Mouse (Mus musculus) limb, embryonic 11.5 days (tissue): ENCODE data around the gene Sbno1. TPM values are rescaled to one million over a fixed set of nuclear protein-coding genes. Genes with fewer than 3 reads are reported as not detected.

ENCODE experiments used
- ATAC-seq: fragments of 200-750 bp; cut with Nextera tagmentation; 2 replicates; pipeline ENCODE4 v1.8.0; 2017; ENCODE audit warnings: low read depth; ENCODE audit not compliant: insufficient number of reproducible peaks, low FRiP score, low TSS enrichment
- DNase-seq: peaks from one replicate; pipeline ENCODE4 v3.0.0-alpha.2; 2015; ENCODE audit warnings: low spot score
- H3K27ac ChIP-seq: fragments of 300-500 bp; sonication (generic); replicated peaks from 2 replicates; pipeline ENCODE4 v1.5.1; 2014; ENCODE audit warnings: low read depth, mild to moderate bottlenecking, low read length
- H3K27me3 ChIP-seq: fragments of 300-500 bp; sonication (generic); 2 replicates; pipeline ENCODE4 v1.6.1; 2014; ENCODE audit warnings: mild to moderate bottlenecking, low read length, mixed read lengths; ENCODE audit not compliant: control insufficient read depth, insufficient read depth
- H3K36me3 ChIP-seq: fragments of 300-500 bp; sonication (generic); 2 replicates; pipeline ENCODE4 v1.6.1; 2014; ENCODE audit warnings: mild to moderate bottlenecking, low read length, moderate library complexity, mixed read lengths; ENCODE audit not compliant: control insufficient read depth, insufficient read depth
- H3K4me1 ChIP-seq: fragments of 300-500 bp; sonication (generic); 2 replicates; pipeline ENCODE4 v1.6.1; 2014; ENCODE audit warnings: low read length, mixed read lengths; ENCODE audit not compliant: control insufficient read depth, insufficient read depth
- H3K4me2 ChIP-seq: fragments of 300-500 bp; sonication (generic); 2 replicates; pipeline ENCODE4 v1.6.1; 2014; ENCODE audit warnings: low read depth, mild to moderate bottlenecking, moderate library complexity; ENCODE audit not compliant: severe bottlenecking
- H3K4me3 ChIP-seq: fragments of 300-500 bp; sonication (generic); 2 replicates; pipeline ENCODE4 v1.5.1; 2014; ENCODE audit warnings: low read depth, low read length
- H3K9ac ChIP-seq: fragments of 300-500 bp; sonication (generic); 2 replicates; pipeline ENCODE4 v1.6.1; 2014; ENCODE audit warnings: mild to moderate bottlenecking, low read length
- H3K9me3 ChIP-seq: fragments of 300-500 bp; sonication (generic); 2 replicates; pipeline ENCODE4 v1.6.1; 2016; ENCODE audit warnings: low read length; ENCODE audit not compliant: control insufficient read depth
- WGBS: fragments of 180-500 bp; shearing (Covaris S2); extraction: QIAGEN DNeasy Blood & Tissue Kit; methylation state at CpG from one replicate; pipeline ENCODE4 v1.1.7; 2014; 5-methylcytosine and 5-hydroxymethylcytosine counted together
- polyA plus RNA-seq: library from polyadenylated mRNA; unstranded; fragments of >200 nt; fragmentation: Nextera tagmentation; extraction: Ambion mirVana; gene quantifications from 2 replicates; pipeline ENCODE4 v1.2.1, GENCODE M21; 2014

The Sbno1 gene
- 84.9 and 85.7 TPM in 2 replicates for polyA plus RNA-seq

GRCm38 (mm10) chr5:124425412-124426259, at the start of gene Sbno1:
Sbno1 (minus strand) TSS chr5:124426001.
- H3K36me3 ChIP-seq: no peaks in the 10 kb centered on the region
- peak within 1 kb of the TSS; percentile 92 for H3K9ac ChIP-seq
- H3K9me3 ChIP-seq: no peaks in the 10 kb centered on the region
- DNase-seq (peak; percentile 92), ATAC-seq (peak; percentile 94)
- H3K27me3 ChIP-seq: no peaks in the 10 kb centered on the region
- no peak within 1 kb of the TSS; the same call in 1 of the 2 replicates for H3K27ac ChIP-seq
- H3K4me2 ChIP-seq: peak within 1 kb of the TSS; percentile 91
- H3K4me3 ChIP-seq: peak within 1 kb of the TSS; percentile 98
- 0 out of 2 replicates have a peak, but pooled peaks cover 2% of the 10 kb centered on the region for H3K4me1 ChIP-seq
- under 1% methylated on average over 47 of the region's 81 CpGs for WGBS

DNA sequence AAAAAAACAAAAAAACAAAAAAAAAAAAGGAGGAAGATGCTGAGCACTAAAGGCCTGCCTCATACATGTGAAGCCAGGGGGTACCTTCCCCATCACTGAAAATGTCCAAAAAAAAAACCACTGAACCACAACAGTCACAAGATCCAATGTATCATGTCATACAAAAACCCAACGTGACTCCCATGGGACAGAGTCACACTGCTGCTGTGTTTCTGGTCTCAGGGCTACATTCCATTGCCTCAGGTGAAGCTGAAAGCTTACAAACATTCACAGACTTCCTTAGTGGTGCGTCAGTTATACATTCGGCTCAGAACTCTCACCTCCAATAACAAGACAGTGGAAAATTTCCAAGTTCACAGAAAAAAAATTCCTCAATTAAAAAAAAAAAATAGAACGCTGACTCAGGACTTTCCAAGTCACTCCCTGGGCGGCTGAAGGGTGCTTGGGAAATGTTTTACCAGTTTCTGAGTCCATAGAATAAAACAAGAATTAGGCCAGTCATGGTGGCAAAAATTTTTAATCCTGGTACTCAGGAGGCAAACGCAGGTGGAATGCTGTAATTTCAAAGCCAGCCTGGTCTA, 44.9 kb upstream of the Sbno1 start:
- H3K27me3 ChIP-seq: no peaks in the 10 kb centered on the region
- 88% methylated on average over 6 of the region's 6 CpGs for WGBS
- DNase-seq: no peak
- H3K4me1 ChIP-seq: no peaks in the 10 kb centered on the region
- H3K9ac ChIP-seq: no peak overlapping the region
- no peak overlapping the region for H3K4me2 ChIP-seq
- no peak overlapping the region for H3K4me3 ChIP-seq
- H3K9me3 ChIP-seq: no peaks in the 10 kb centered on the region
- ATAC-seq: no peak
- peaks cover 3% of the 10 kb centered on the region; the same call in 1 of the 2 replicates for H3K36me3 ChIP-seq
- H3K27ac ChIP-seq: no peak overlapping the region

DNA sequence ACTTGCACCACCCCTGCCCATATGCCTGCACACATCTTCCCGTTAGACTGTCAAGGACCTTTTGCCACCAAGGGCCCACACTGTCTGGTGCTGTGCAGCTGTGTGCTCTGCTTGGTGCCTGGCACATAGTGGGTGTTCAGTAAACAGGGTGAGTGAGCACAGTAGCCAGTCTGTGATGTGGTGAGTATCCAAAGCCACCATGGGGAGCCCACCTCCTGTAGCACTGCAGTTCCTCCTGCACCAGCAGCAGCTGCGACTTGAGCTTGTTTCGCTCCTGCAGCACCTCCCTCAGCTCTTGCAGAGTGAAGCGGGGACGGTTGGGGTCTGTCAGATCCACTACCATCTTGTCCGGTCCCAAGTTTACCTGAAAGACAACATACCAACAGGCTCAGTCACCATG, 43.7 kb upstream of the Sbno1 start:
- Histone ChIP-seq H3K9me3 (no peaks in the 10 kb centered on the region), H3K27me3 (no peaks in the 10 kb centered on the region), H3K4me1 (no peaks in the 10 kb centered on the region), H3K4me3 (no peak overlapping the region), H3K36me3 (peaks cover 3% of the 10 kb centered on the region; the same call in 1 of the 2 replicates), H3K4me2 (no peak overlapping the region), H3K9ac (no peak overlapping the region), H3K27ac (no peak overlapping the region)
- 89% methylated on average over 6 of the region's 6 CpGs for WGBS
- DNase-seq (no peak), ATAC-seq (no peak)

DNA sequence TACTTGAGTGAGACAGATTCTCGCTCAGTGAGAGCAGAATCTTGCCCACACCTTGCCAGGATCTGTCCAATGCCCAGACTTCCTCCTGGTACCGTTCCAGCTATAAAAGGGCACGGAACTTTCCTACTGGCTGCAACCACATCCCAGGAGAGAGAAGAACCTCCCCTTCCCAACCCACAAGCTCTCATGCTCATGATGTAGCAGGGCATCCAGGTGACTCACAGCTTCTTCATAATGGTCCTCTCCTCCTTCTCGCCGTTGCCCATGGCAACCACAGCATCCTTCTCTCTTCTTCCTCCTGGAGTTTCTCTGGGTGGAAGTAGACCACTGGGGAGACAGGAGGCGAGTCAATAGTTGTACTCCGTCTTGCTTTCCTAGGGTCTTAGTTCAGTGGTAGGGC, 42.6 kb upstream of the Sbno1 start:
- H3K27ac ChIP-seq: no peak overlapping the region
- ATAC-seq (no peak), DNase-seq (no peak)
- H3K4me1 ChIP-seq: no peaks in the 10 kb centered on the region
- no peak overlapping the region for H3K4me2 ChIP-seq
- no peak overlapping the region for H3K9ac ChIP-seq
- H3K36me3 ChIP-seq: peaks cover 6% of the 10 kb centered on the region; the same call in 1 of the 2 replicates
- H3K27me3 ChIP-seq: no peaks in the 10 kb centered on the region
- no peak overlapping the region for H3K4me3 ChIP-seq
- 92% methylated on average over 7 of the region's 7 CpGs for WGBS
- no peaks in the 10 kb centered on the region for H3K9me3 ChIP-seq

DNA sequence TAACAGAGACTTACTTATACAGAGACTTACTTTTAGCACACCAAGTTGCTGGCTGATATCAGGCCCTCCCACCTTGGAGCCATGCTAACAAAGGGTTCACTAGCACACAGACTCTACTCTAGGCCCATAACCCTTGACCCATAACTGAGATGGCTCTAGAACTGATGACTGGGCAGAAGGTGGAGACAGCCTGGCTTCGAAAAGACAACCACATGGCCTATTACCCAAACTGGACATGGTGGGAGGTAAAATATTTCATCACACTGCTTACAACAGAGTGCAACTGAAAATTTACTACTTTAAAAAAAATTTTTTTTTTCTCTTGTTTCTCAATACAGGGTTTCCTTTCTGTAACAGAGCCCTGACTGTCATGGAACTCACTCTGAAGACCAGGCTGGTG, 42.0 kb upstream of the Sbno1 start:
- H3K9me3 ChIP-seq: no peaks in the 10 kb centered on the region
- H3K36me3 ChIP-seq: peaks cover 10% of the 10 kb centered on the region; the same call in 1 of the 2 replicates
- H3K27me3 ChIP-seq: no peaks in the 10 kb centered on the region
- no peak overlapping the region for H3K4me2 ChIP-seq
- no peak overlapping the region for H3K4me3 ChIP-seq
- H3K9ac ChIP-seq: no peak overlapping the region
- 94% methylated on average over 1 of the region's 1 CpGs for WGBS
- ATAC-seq (no peak), DNase-seq (no peak)
- no peak overlapping the region for H3K27ac ChIP-seq
- no peaks in the 10 kb centered on the region for H3K4me1 ChIP-seq

GRCm38 (mm10) chr5:124464905-124465304, 39.1 kb upstream of the Sbno1 start:
- Histone ChIP-seq H3K4me1 (no peaks in the 10 kb centered on the region), H3K27ac (no peak overlapping the region), H3K9ac (no peak overlapping the region), H3K27me3 (no peaks in the 10 kb centered on the region), H3K9me3 (no peaks in the 10 kb centered on the region), H3K4me2 (no peak overlapping the region), H3K36me3 (peaks cover 21% of the 10 kb centered on the region), H3K4me3 (no peak overlapping the region)
- no peak for ATAC-seq
- no peak for DNase-seq

GRCm38 (mm10) chr5:124463462-124463861, 37.7 kb upstream of the Sbno1 start:
- Histone ChIP-seq H3K4me1 (no peaks in the 10 kb centered on the region), H3K9me3 (no peaks in the 10 kb centered on the region), H3K4me3 (no peak overlapping the region), H3K27me3 (no peaks in the 10 kb centered on the region), H3K4me2 (no peak overlapping the region), H3K36me3 (peaks cover 27% of the 10 kb centered on the region), H3K27ac (no peak overlapping the region), H3K9ac (no peak overlapping the region)
- WGBS: 87% methylated on average over 5 of the region's 5 CpGs
- no peak for DNase-seq
- ATAC-seq: no peak

- 86% methylated on average over 8 of the region's 8 CpGs for WGBS
Observed at GRCm38 (mm10) chr5:124462297-124463025, 36.7 kb upstream of the Sbno1 start.

More at GRCm38 (mm10) chr5:124462297-124463025, 36.7 kb upstream of the Sbno1 start:
- Histone ChIP-seq H3K9ac (no peak overlapping the region), H3K4me3 (no peak overlapping the region), H3K9me3 (no peaks in the 10 kb centered on the region), H3K4me1 (no peaks in the 10 kb centered on the region), H3K36me3 (peaks cover 34% of the 10 kb centered on the region), H3K27ac (no peak overlapping the region), H3K27me3 (no peaks in the 10 kb centered on the region), H3K4me2 (no peak overlapping the region)
- ATAC-seq (no peak), DNase-seq (no peak)
